ENCODE assay signal across 8 mouse cellular contexts in genomic region chr2:30794179-30795108, GRCm38 (mm10). TPM values are rescaled to one million over a fixed set of nuclear protein-coding genes. Genes with fewer than 3 reads are reported as not detected.
DNase-seq lines count a peak whose midpoint lies in the region; ATAC-seq and TF ChIP-seq lines count a peak whose summit lies in the region.

No protein-coding gene starts in this region.

- H3K9ac ChIP-seq in lung, embryonic 14.5 days = peak overlapping the region; percentile 45

- 5% methylated on average over 48 of the region's 48 CpGs for WGBS in lung, embryonic 14.5 days

- peak overlapping the region; percentile 76 for H3K27ac ChIP-seq in lung, embryonic 14.5 days (ENCODE audit: low read depth)

- H3K36me3 ChIP-seq in lung, embryonic 14.5 days (ENCODE audit: insufficient read depth) = no peaks in the 10 kb centered on the region

- H3K4me1 ChIP-seq in lung, embryonic 14.5 days (ENCODE audit: insufficient read depth) = 0 out of 2 replicates have a peak, but pooled peaks cover 5% of the 10 kb centered on the region

- no peaks in the 10 kb centered on the region for H3K9me3 ChIP-seq in lung, embryonic 14.5 days (ENCODE audit: low read depth, low read length)

- ATAC-seq in hematopoietic stem cell, adult 5-6 weeks (replicated peaks in 1 of 2; ENCODE audit: insufficient read depth in 1 of 2, low FRiP score in 2 of 2, low TSS enrichment in 1 of 2, low read depth in 1 of 2, poor library complexity in 2 of 2, severe bottlenecking in 2 of 2) = peak; percentile 70 to 79
- ATAC-seq in lung, embryonic 14.5 days (ENCODE audit: insufficient read depth) = peak; percentile 69
- peak; percentile 73 for ATAC-seq in neutrophil, adult 5-6 weeks (ENCODE audit: extremely low read depth, insufficient number of reproducible peaks, low FRiP score, poor library complexity, severe bottlenecking)

- H3K4me2 ChIP-seq in lung, embryonic 14.5 days = peak overlapping the region; percentile 66

- peak; percentile 66 for DNase-seq in MEL-GATA-1-ER (ENCODE audit: extremely low read depth, low read depth)
- DNase-seq in cerebellum, adult 8-10 months = peak; percentile 97
- DNase-seq in forelimb bud, embryonic 11.5 days (ENCODE audit: low read depth, low spot score) = peak; percentile 91
- DNase-seq in layer of hippocampus, adult 8-10 months (ENCODE audit: low spot score in 2 of 2) = peak; percentile 88 to 97
- DNase-seq in lung, embryonic 14.5 days = peak; percentile 96
- DNase-seq in testis, postnatal 14 days (ENCODE audit: low spot score) = peak; percentile 84

- no peaks in the 10 kb centered on the region for H3K27me3 ChIP-seq in lung, embryonic 14.5 days (ENCODE audit: insufficient read depth, low read length)

- peak overlapping the region; percentile 35 for H3K4me3 ChIP-seq in lung, embryonic 14.5 days (ENCODE audit: low read depth, low read length)

- peak; percentile 86 for TF ChIP-seq CTCF in lung, embryonic 14.5 days (IDR thresholded peaks at IDR 0.05; ENCODE audit: low read depth)

RNA-seq across cellular contexts. Expression of gene 1700001O22Rik, which starts 9.0 kb away (rescaled TPM):
- total RNA-seq in hematopoietic stem cell, adult 5-6 weeks (2017) = 1.8 and 3.0 TPM in 2 replicates
- total RNA-seq in layer of hippocampus, adult 8-10 months (2022) = 10 to 100 TPM in 1 of 4 experiments, 1 to 10 TPM in 3; 6.1 to 12.4 (median 7.1) TPM
- 3.9 and 4.3 TPM in 2 replicates for polyA plus RNA-seq in lung, embryonic 14.5 days (2014; fragmentation: Nextera tagmentation; extraction: Ambion mirVana)
- total RNA-seq in neutrophil, adult 5-6 weeks (2017) = not detected in 2 replicates

RNA-seq across cellular contexts. Expression of gene Ntmt1, which starts 13.2 kb away (rescaled TPM):
- 21.2 and 22.6 TPM in 2 replicates for total RNA-seq in hematopoietic stem cell, adult 5-6 weeks (2017)
- 10 to 100 TPM; 29.6 to 33.4 (median 32.3) TPM for total RNA-seq in layer of hippocampus, adult 8-10 months (2022)
- polyA plus RNA-seq in lung, embryonic 14.5 days (2014; fragmentation: Nextera tagmentation; extraction: Ambion mirVana) = 88.3 and 96.0 TPM in 2 replicates
- 13.3 and 15.0 TPM in 2 replicates for total RNA-seq in neutrophil, adult 5-6 weeks (2017)

RNA-seq across cellular contexts. Expression of gene Asb6, which starts 35.7 kb away (rescaled TPM):
- total RNA-seq in hematopoietic stem cell, adult 5-6 weeks (2017) = 10.7 and 15.6 TPM in 2 replicates
- total RNA-seq in layer of hippocampus, adult 8-10 months (2022) = 10 to 100 TPM; 35.2 to 39.2 (median 37.5) TPM
- 32.1 and 34.5 TPM in 2 replicates for polyA plus RNA-seq in lung, embryonic 14.5 days (2014; fragmentation: Nextera tagmentation; extraction: Ambion mirVana)
- 23.0 and 28.4 TPM in 2 replicates for total RNA-seq in neutrophil, adult 5-6 weeks (2017)

RNA-seq across cellular contexts. Expression of gene Prrx2, which starts 40.3 kb away (rescaled TPM):
- not detected in 2 replicates for total RNA-seq in hematopoietic stem cell, adult 5-6 weeks (2017)
- total RNA-seq in layer of hippocampus, adult 8-10 months (2022) = 1 to 10 TPM in 3 of 4 experiments, under 1 TPM in 1; 0.94 to 3.9 (median 1.9) TPM
- polyA plus RNA-seq in lung, embryonic 14.5 days (2014; fragmentation: Nextera tagmentation; extraction: Ambion mirVana) = 15.7 and 15.9 TPM in 2 replicates
- 0.37 TPM in 1 of 2 replicates, not detected in the other for total RNA-seq in neutrophil, adult 5-6 weeks (2017)

Comparison
In these comparisons a context has a peak if more than half of its experiments do, and no peak if none do; other contexts are left out.
1. Peak in every context shown above with its lines: DNase-seq, ATAC-seq, H3K4me3 ChIP-seq and H3K27ac ChIP-seq.